Mouse (Mus musculus) kidney, adult 2 months (tissue): ENCODE data around the gene Ptx4.

Experiments
- CTCF ChIP-seq: fragments of 200-500 bp; conservative IDR thresholded peaks from 2 replicates; pipeline ENCODE4 v1.5.1; 2011; ENCODE audit warnings: low read depth, mild to moderate bottlenecking, control low read depth, low read length, moderate library complexity, mixed read lengths; ENCODE audit not compliant: insufficient read depth, insufficient read length
- POLR2A ChIP-seq: fragments of 200-500 bp; IDR thresholded peaks from one replicate; pipeline ENCODE4 v1.6.1; 2011; ENCODE audit warnings: low read depth, low read length, control low read depth

DNA sequence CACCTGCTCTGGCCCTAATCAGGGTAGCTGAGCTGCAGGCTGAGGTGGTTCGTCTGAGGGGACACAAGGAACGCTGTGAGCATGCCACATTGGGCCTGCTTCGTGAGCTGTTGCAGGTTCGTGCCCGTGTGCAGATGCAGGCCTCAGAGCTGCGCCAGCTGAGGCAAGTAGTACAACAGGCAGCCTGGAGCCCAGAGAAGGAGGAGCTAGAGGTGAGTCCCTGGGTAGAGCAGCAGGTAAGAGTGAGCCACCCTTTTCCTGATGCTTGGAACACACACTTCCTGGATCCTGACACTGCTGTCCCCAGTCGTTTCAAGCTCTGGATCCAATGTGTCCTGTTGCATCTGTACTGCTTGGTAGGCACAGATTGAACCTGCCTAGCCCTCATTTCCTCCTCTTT is 42.8 kb downstream of the Ptx4 start:
- TF ChIP-seq CTCF (no peak), POLR2A (no peak)
